ENCODE assay signal across 9 mouse cellular contexts in genomic region chr1:30780293-30780692, GRCm38 (mm10).
DNase-seq lines count a peak whose midpoint lies in the region; ATAC-seq lines count a peak whose summit lies in the region.
"Had no signal": no experiment of that assay in that cellular context is flagged by ENCODE, and none has a peak within 500 bp of the region (broad histone marks: within the 10 kb centered on the region; RNA-seq: fewer than 3 reads in every experiment).

No protein-coding gene starts in this region.

- H3K4me1 ChIP-seq in hindbrain, embryonic 10.5 days (replicated peaks) = no peaks in the 10 kb centered on the region
- H3K4me1 ChIP-seq in hindbrain, embryonic 16.5 days (ENCODE audit: control insufficient read depth, insufficient read depth, low read depth, low read length) = no peaks in the 10 kb centered on the region; the same call in 1 of the 2 replicates
- H3K4me1 ChIP-seq in forebrain, embryonic 16.5 days (replicated peaks; ENCODE audit: control insufficient read depth, insufficient read depth, low read length) = no peaks in the 10 kb centered on the region; the same call in 1 of the 2 replicates
- H3K4me1 ChIP-seq: limb, embryonic 12.5 days had no signal

- no peaks in the 10 kb centered on the region for H3K36me3 ChIP-seq in hindbrain, embryonic 10.5 days
- H3K36me3 ChIP-seq in hindbrain, embryonic 16.5 days (ENCODE audit: control insufficient read depth, insufficient read depth, low read length) = no peaks in the 10 kb centered on the region
- no peaks in the 10 kb centered on the region for H3K36me3 ChIP-seq in forebrain, embryonic 16.5 days (ENCODE audit: control insufficient read depth, insufficient read depth)
- H3K36me3 ChIP-seq: limb, embryonic 12.5 days had no signal

- peak; percentile 20 for DNase-seq in hindbrain, embryonic 10.5 days (ENCODE audit: low spot score)
- DNase-seq in CD4-positive helper T cell, adult 2 months (ENCODE audit: low read depth, low spot score) = peak; percentile 17
- DNase-seq in ZHBTc4 (ENCODE audit: low read depth, low spot score) = peak; percentile 81
- DNase-seq in kidney, postnatal 10 days = peak; percentile 67
- peak; percentile 65 for DNase-seq in thymus, postnatal 4 days
- DNase-seq in right cerebral cortex, adult 18-20 months = no peak

- no peaks in the 10 kb centered on the region for H3K27me3 ChIP-seq in hindbrain, embryonic 10.5 days (ENCODE audit: insufficient read depth, poor library complexity, severe bottlenecking)
- H3K27me3 ChIP-seq in hindbrain, embryonic 16.5 days (replicated peaks; ENCODE audit: control insufficient read depth, insufficient read depth, low read length) = no peaks in the 10 kb centered on the region
- no peaks in the 10 kb centered on the region for H3K27me3 ChIP-seq in forebrain, embryonic 16.5 days (replicated peaks; ENCODE audit: control insufficient read depth, insufficient read depth, low read length)
- H3K27me3 ChIP-seq: limb, embryonic 12.5 days had no signal

- no peak overlapping the region for H3K27ac ChIP-seq in hindbrain, embryonic 10.5 days
- H3K27ac ChIP-seq in hindbrain, embryonic 16.5 days (ENCODE audit: low read depth, low read length) = no peak overlapping the region
- no peak overlapping the region for H3K27ac ChIP-seq in forebrain, embryonic 16.5 days (ENCODE audit: low read length)
- H3K27ac ChIP-seq: limb, embryonic 12.5 days had no signal

- H3K9me3 ChIP-seq in hindbrain, embryonic 10.5 days = no peaks in the 10 kb centered on the region
- H3K9me3 ChIP-seq in hindbrain, embryonic 16.5 days (ENCODE audit: control insufficient read depth, low read length) = no peaks in the 10 kb centered on the region
- no peaks in the 10 kb centered on the region for H3K9me3 ChIP-seq in forebrain, embryonic 16.5 days (ENCODE audit: control insufficient read depth, low read length)
- H3K9me3 ChIP-seq: limb, embryonic 12.5 days had no signal

- no peak overlapping the region for H3K4me3 ChIP-seq in hindbrain, embryonic 10.5 days
- no peak overlapping the region for H3K4me3 ChIP-seq in hindbrain, embryonic 16.5 days (ENCODE audit: low read length)
- H3K4me3 ChIP-seq in forebrain, embryonic 16.5 days (replicated peaks; ENCODE audit: low read length) = no peak overlapping the region
- H3K4me3 ChIP-seq: limb, embryonic 12.5 days had no signal

- WGBS in hindbrain, embryonic 10.5 days = 44% methylated on average over 6 of the region's 6 CpGs
- 54% methylated on average over 6 of the region's 6 CpGs for WGBS in hindbrain, embryonic 16.5 days
- WGBS in forebrain, embryonic 16.5 days = 46% methylated on average over 6 of the region's 6 CpGs

- no peak overlapping the region for H3K4me2 ChIP-seq in hindbrain, embryonic 16.5 days (ENCODE audit: low read length)
- H3K4me2 ChIP-seq in forebrain, embryonic 16.5 days (ENCODE audit: low read length) = no peak overlapping the region
- H3K4me2 ChIP-seq: limb, embryonic 12.5 days had no signal

- no peak overlapping the region for H3K9ac ChIP-seq in hindbrain, embryonic 16.5 days (ENCODE audit: low read depth, low read length)
- H3K9ac ChIP-seq in forebrain, embryonic 16.5 days (replicated peaks; ENCODE audit: low read depth, low read length) = no peak overlapping the region
- H3K9ac ChIP-seq: limb, embryonic 12.5 days had no signal

- no peak for ATAC-seq in hindbrain, embryonic 16.5 days
- ATAC-seq in forebrain, embryonic 16.5 days = no peak
